Mouse (Mus musculus) small intestine, adult 2 months (tissue): ENCODE data around the gene Cdan1.

Experiments
- CTCF ChIP-seq: fragments of 200-500 bp; IDR thresholded peaks from 2 replicates; pipeline ENCODE4 v1.5.1; 2012; ENCODE audit warnings: low read depth, mild to moderate bottlenecking, control low read depth, inconsistent platforms, low read length, moderate library complexity, mixed read lengths; ENCODE audit not compliant: insufficient replicate concordance, insufficient read length; ENCODE audit errors: extremely low read depth
- POLR2A ChIP-seq: fragments of 200-500 bp; IDR thresholded peaks from 2 replicates; pipeline ENCODE4 v1.6.1; 2012; ENCODE audit warnings: low read depth, mild to moderate bottlenecking, control low read depth, inconsistent platforms, low read length, moderate library complexity

GRCm38 (mm10) chr2:120867336-120867735 is 17.4 kb upstream of the Cdan1 start:
- TF ChIP-seq CTCF: no peak
- TF ChIP-seq POLR2A: no peak
